Comparison of ENCODE assay signal across 22 mouse cellular contexts in genomic region chr10:110398643-110399042, GRCm38 (mm10). TPM values are rescaled to one million over a fixed set of nuclear protein-coding genes. Genes with fewer than 3 reads are reported as not detected.
"Had no signal": no experiment of that assay in that cellular context is flagged by ENCODE, and none has a peak within 500 bp of the region (broad histone marks: within the 10 kb centered on the region; RNA-seq: fewer than 3 reads in every experiment).

No protein-coding gene starts in this region.

- H3K36me3 ChIP-seq: limb, embryonic 10.5 days; limb, embryonic 13.5 days; liver, embryonic 12.5 days; liver, embryonic 15.5 days; midbrain, embryonic 12.5 days; midbrain, embryonic 15.5 days; neural tube, embryonic 13.5 days; stomach, embryonic 15.5 days had no signal

- H3K4me3 ChIP-seq: limb, embryonic 10.5 days; limb, embryonic 13.5 days; liver, embryonic 12.5 days; liver, embryonic 15.5 days; midbrain, embryonic 12.5 days; midbrain, embryonic 15.5 days; neural tube, embryonic 13.5 days; stomach, embryonic 15.5 days had no signal

- H3K4me1 ChIP-seq: limb, embryonic 10.5 days; limb, embryonic 13.5 days; liver, embryonic 12.5 days; liver, embryonic 15.5 days; midbrain, embryonic 12.5 days; midbrain, embryonic 15.5 days; stomach, embryonic 15.5 days had no signal

- H3K27ac ChIP-seq: limb, embryonic 10.5 days; limb, embryonic 13.5 days; liver, embryonic 12.5 days; liver, embryonic 15.5 days; macrophage; midbrain, embryonic 12.5 days; midbrain, embryonic 15.5 days; neural tube, embryonic 13.5 days; stomach, embryonic 15.5 days had no signal

- ATAC-seq: intestine, embryonic 16.5 days; liver, embryonic 12.5 days; lung, postnatal 0 days; midbrain, embryonic 15.5 days had no signal

- H3K9me3 ChIP-seq: limb, embryonic 10.5 days; limb, embryonic 13.5 days; liver, embryonic 12.5 days; liver, embryonic 15.5 days; midbrain, embryonic 12.5 days; midbrain, embryonic 15.5 days; neural tube, embryonic 13.5 days; stomach, embryonic 15.5 days had no signal

- H3K27me3 ChIP-seq: limb, embryonic 13.5 days; liver, embryonic 12.5 days; liver, embryonic 15.5 days; midbrain, embryonic 12.5 days; midbrain, embryonic 15.5 days; neural tube, embryonic 13.5 days; stomach, embryonic 15.5 days had no signal

- DNase-seq: kidney, adult 18-20 months; kidney, adult 9 months; kidney, postnatal 14 days; kidney, postnatal 4 days; layer of hippocampus, adult 9-11 months; layer of hippocampus, postnatal 36 days; liver; lung, adult 18-20 months; right cerebral cortex, postnatal 14 days; spleen, adult 18-20 months; thymus, postnatal 36 days had no signal

- H3K9ac ChIP-seq: limb, embryonic 13.5 days; liver, embryonic 12.5 days; liver, embryonic 15.5 days; midbrain, embryonic 12.5 days; midbrain, embryonic 15.5 days; neural tube, embryonic 13.5 days; stomach, embryonic 15.5 days had no signal

- H3K4me2 ChIP-seq: limb, embryonic 13.5 days; liver, embryonic 12.5 days; liver, embryonic 15.5 days; midbrain, embryonic 12.5 days; midbrain, embryonic 15.5 days; neural tube, embryonic 13.5 days; stomach, embryonic 15.5 days had no signal

RNA-seq across cellular contexts. Expression of gene Nav3, which starts 57.4 kb away (rescaled TPM):
- polyA plus RNA-seq: macrophage had no signal
